Mouse (Mus musculus): ENCODE measurements at regions not wholly inside any gene's neighbourhood (a gene's known extent, or its start where the extent isn't known, plus 50 kb on each side); places are given as distances from the start of the nearest gene placed in this dataset.

GRCm38 (mm10) chr13:84805190-84805589, 384.0 kb upstream of the Ccnh start:
- no peak for TF ChIP-seq HCFC1 (IDR thresholded peaks at IDR 0.05; ENCODE audit: borderline replicate concordance, insufficient read depth, low read length)
- TF ChIP-seq ZC3H11A (IDR thresholded peaks at IDR 0.05; ENCODE audit: borderline replicate concordance, low read depth, low read length): no peak
- no peak for TF ChIP-seq CHD2 (IDR thresholded peaks at IDR 0.05; ENCODE audit: low read depth, low read length)

Measured in ES-E14 (cell line).